Mouse (Mus musculus) ES-E14 (cell line): ENCODE measurements at regions not wholly inside any gene's neighbourhood (a gene's known extent, or its start where the extent isn't known, plus 50 kb on each side); places are given as distances from the start of the nearest gene placed in this dataset.

Experiments
- DNase-seq: peaks from one replicate; pipeline ENCODE4 v3.0.0-alpha.2; 2013; ENCODE audit warnings: low read depth, low spot score
- H3K27ac ChIP-seq: 2 replicates; pipeline ENCODE4 v1.5.1; 2012; ENCODE audit warnings: low read depth, mild to moderate bottlenecking, low read length, moderate library complexity, mixed read lengths; ENCODE audit not compliant: poor library complexity, insufficient read depth, severe bottlenecking
- H3K36me3 ChIP-seq: 2 replicates; pipeline ENCODE4 v1.6.1; 2012; ENCODE audit warnings: mild to moderate bottlenecking, low read length, moderate library complexity, mixed read lengths; ENCODE audit not compliant: control insufficient read depth, poor library complexity, insufficient read depth, severe bottlenecking
- H3K4me1 ChIP-seq, 2 experiments: fragments of 150-350 bp in 1 of 2; sonication (generic) in 1 of 2; 2 replicates each; pipeline ENCODE4 v1.6.1; 2012; ENCODE audit warnings: low read length in 2 of 2, mild to moderate bottlenecking in 1 of 2, mixed read lengths in 1 of 2; ENCODE audit not compliant: control insufficient read depth in 2 of 2, insufficient read depth in 2 of 2, poor library complexity in 1 of 2
- H3K4me3 ChIP-seq, 2 experiments: fragments of 150-350 bp in 1 of 2; sonication (generic) in 1 of 2; 2 replicates each; pipeline ENCODE4 v1.5.1; 2012; ENCODE audit warnings: low read length in 2 of 2, low read depth in 1 of 2, mild to moderate bottlenecking in 1 of 2, mixed read lengths in 1 of 2; ENCODE audit not compliant: insufficient read depth in 1 of 2, poor library complexity in 1 of 2, severe bottlenecking in 1 of 2
- H3K9ac ChIP-seq: 2 replicates; pipeline ENCODE4 v1.6.1; 2012; ENCODE audit warnings: low read depth, mild to moderate bottlenecking, low read length, mixed read lengths; ENCODE audit not compliant: poor library complexity, insufficient read depth, severe bottlenecking
- H3K9me3 ChIP-seq: fragments of 150-350 bp; sonication (generic); 2 replicates; pipeline ENCODE4 v1.6.1; 2012; ENCODE audit warnings: low read depth, mild to moderate bottlenecking, low read length; ENCODE audit not compliant: control insufficient read depth, insufficient read depth
- CHD2 ChIP-seq: IDR thresholded peaks from 2 replicates; pipeline ENCODE4 v1.6.1; 2014; ENCODE audit warnings: mild to moderate bottlenecking, low read depth, low read length, inconsistent platforms
- HCFC1 ChIP-seq: IDR thresholded peaks from 2 replicates; pipeline ENCODE4 v1.6.1; 2012; ENCODE audit warnings: low read length, inconsistent platforms, borderline replicate concordance; ENCODE audit not compliant: insufficient read depth
- MAFK ChIP-seq: IDR thresholded peaks from 2 replicates; pipeline ENCODE4 v1.6.1; 2014; ENCODE audit warnings: mild to moderate bottlenecking, low read depth, low read length, inconsistent platforms; ENCODE audit not compliant: insufficient read depth
- ZC3H11A ChIP-seq: IDR thresholded peaks from 2 replicates; pipeline ENCODE4 v1.6.1; 2012; ENCODE audit warnings: low read depth, mild to moderate bottlenecking, inconsistent platforms, low read length, borderline replicate concordance
- ZNF384 ChIP-seq: IDR thresholded peaks from 2 replicates; pipeline ENCODE4 v1.6.1; 2012; ENCODE audit warnings: low read depth, low read length, inconsistent platforms
- in situ Hi-C, 2 experiments: fragments of 600-800 bp; cut with MboI; formaldehyde crosslinking; loops; one replicate each; pipeline ENCODE4 v1.15.1; 2025; ENCODE audit warnings: low sequenced_read_pairs in 2 of 2, inconsistent platforms in 1 of 2; ENCODE audit not compliant: unreplicated experiment in 2 of 2

DNA sequence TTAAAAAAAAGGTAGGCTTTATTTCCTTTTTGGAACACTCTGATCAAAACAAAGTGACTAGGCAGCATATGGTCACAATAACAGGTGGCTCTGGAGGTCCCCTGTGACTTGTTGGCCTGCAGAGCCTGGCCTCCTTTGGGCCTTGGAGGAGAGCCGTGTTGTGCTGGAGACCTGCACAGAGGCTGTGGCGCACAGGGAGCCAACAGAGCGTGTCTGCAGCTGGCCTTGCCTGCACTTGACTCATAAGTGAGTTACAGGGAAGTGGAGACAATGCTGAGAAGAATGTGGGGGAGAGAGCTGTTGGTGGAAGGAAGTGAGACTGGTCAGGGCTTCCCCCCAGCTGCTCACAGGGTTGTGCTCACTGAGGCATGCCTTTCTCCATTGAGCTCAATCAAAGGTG is 175.7 kb downstream of the Foxo1 start:
- Histone ChIP-seq H3K4me1 (peaks cover 0 to 3% of the 10 kb centered on the region in 2 experiments; a peak in 1 of 4 replicates), H3K4me3 (no peak overlapping the region), H3K36me3 (no peaks in the 10 kb centered on the region), H3K9me3 (no peaks in the 10 kb centered on the region), H3K27ac (no peak overlapping the region), H3K9ac (no peak overlapping the region)
- in situ Hi-C loops: no loop called here
- no peak for TF ChIP-seq HCFC1
- TF ChIP-seq CHD2: no peak
- no peak for TF ChIP-seq ZNF384
- no peak for TF ChIP-seq MAFK
- no peak for TF ChIP-seq ZC3H11A
- no peak for DNase-seq

DNA sequence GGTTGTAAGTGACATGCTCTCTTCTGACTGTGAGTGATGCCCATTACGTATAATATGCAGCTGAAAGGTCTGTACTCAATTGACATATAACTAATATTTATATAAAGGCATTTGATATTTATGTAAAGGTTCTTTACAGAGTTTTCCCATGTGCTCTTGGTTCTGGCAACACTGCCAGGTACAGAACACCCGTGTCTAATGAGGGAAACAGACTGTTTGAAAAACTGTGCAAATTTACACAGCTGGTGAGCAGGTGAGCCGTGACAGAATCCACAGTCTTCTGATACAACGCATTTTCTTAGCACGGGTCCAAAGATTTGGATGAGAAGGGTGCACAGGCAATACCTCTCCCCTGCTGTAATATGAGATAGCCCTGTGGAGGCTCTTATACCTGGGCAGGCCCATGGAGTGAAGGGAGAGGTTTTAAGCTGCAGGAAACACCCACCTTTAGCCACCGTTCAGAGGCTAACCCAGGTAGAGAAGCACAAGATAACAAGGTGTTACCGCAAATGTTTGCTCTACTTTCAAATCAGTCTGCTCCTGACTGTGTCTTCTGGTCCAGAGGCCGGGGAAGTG is 161.0 kb downstream of the Foxo1 start:
- no peaks in the 10 kb centered on the region for H3K9me3 ChIP-seq
- H3K4me3 ChIP-seq: no peak overlapping the region
- TF ChIP-seq MAFK (no peak), ZC3H11A (no peak), ZNF384 (no peak), CHD2 (no peak), HCFC1 (no peak)
- in situ Hi-C loops: no loop called here
- no peak overlapping the region for H3K9ac ChIP-seq
- H3K36me3 ChIP-seq: no peaks in the 10 kb centered on the region
- DNase-seq: no peak
- H3K4me1 ChIP-seq: no peaks in the 10 kb centered on the region
- no peak overlapping the region for H3K27ac ChIP-seq

DNA sequence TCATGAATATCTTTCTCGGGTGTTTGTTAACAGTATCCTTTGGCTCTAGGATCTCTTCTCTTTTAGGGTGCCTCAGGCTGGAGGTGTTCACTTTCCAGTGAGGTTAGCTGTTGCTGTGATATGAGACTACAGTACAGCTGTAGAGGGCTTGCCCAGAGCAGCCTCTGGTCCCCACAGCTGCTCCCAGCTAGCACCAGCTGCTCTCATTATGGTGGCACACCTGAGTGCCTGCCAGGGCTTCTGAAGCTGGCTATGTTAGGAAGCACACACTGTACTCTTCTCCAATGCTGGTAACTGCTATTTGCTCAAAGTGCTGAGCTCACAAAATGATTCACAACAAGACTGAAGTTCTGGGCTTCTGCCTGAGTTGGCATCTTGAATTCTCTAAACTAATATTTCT is 154.7 kb downstream of the Foxo1 start:
- Histone ChIP-seq H3K4me3 (no peak overlapping the region), H3K9me3 (no peaks in the 10 kb centered on the region), H3K9ac (no peak overlapping the region), H3K27ac (no peak overlapping the region), H3K4me1 (no peaks in the 10 kb centered on the region), H3K36me3 (no peaks in the 10 kb centered on the region)
- in situ Hi-C loops: no loop called here
- DNase-seq: no peak
- TF ChIP-seq MAFK (no peak), HCFC1 (no peak), CHD2 (no peak)

DNA sequence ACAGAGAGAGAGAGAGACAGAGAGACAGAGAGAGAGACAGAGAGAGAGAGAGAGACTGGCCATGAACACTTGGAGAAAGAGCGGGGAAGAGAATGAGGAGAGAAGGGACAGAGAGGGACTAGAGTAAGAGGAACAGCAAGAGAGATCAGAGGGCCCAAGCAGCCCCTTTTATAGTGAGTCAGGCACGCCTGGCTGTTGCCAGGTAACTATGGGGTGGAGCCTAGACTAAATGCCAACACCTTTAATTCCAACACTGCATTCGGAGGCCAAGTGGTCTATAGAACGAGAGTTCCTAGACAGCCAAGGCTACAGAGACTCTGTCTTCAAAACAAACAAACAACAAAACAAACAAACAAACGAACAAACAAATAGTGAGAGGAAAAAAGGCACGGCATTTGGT is 148.1 kb downstream of the Foxo1 start:
- no peak overlapping the region for H3K4me3 ChIP-seq
- H3K9ac ChIP-seq: no peak overlapping the region
- in situ Hi-C loops: no loop called here
- no peaks in the 10 kb centered on the region for H3K36me3 ChIP-seq
- DNase-seq: no peak
- no peaks in the 10 kb centered on the region for H3K9me3 ChIP-seq
- H3K27ac ChIP-seq: no peak overlapping the region
- peaks cover 11 to 15% of the 10 kb centered on the region in 2 experiments for H3K4me1 ChIP-seq
- TF ChIP-seq ZNF384 (no peak), HCFC1 (no peak), MAFK (no peak), CHD2 (no peak), ZC3H11A (no peak)

DNA sequence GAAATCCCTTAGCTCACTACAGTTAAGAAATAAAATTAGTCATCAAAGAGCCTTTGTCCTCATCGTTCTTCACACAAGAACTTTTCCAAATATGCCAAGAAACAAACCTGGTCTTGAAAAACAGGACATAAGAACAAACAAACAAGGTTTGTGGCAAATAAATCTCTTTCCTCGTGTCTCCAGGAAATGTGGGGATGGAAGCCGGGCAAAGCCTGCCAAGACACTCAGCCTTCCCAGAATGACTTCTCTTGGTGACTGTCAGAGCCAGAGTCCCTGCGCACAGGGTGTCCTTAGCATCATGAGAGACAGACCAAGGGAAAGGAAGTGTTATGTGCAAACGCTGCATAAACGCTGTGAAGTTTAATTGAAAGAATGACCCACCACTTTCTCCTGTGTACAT is 147.2 kb downstream of the Foxo1 start:
- H3K9me3 ChIP-seq: no peaks in the 10 kb centered on the region
- DNase-seq: no peak
- TF ChIP-seq ZC3H11A (no peak), CHD2 (no peak), HCFC1 (no peak), MAFK (no peak), ZNF384 (no peak)
- H3K9ac ChIP-seq: no peak overlapping the region
- no peaks in the 10 kb centered on the region for H3K36me3 ChIP-seq
- H3K4me1 ChIP-seq: peaks cover 11 to 15% of the 10 kb centered on the region in 2 experiments
- H3K27ac ChIP-seq: no peak overlapping the region
- H3K4me3 ChIP-seq: no peak overlapping the region
- in situ Hi-C loops: no loop called here
